Mouse (Mus musculus): ENCODE data around the gene Smurf1. TPM values are rescaled to one million over a fixed set of nuclear protein-coding genes. Genes with fewer than 3 reads are reported as not detected.

The Smurf1 gene
- total RNA-seq, 2 experiments from 2014 or later: 9.3 to 16.8 TPM

GRCm38 (mm10) chr5:144949856-144950255 is 15.8 kb downstream of the Smurf1 start:
- no peak for DNase-seq
- intact Hi-C loops (cut with DNase I): loop anchor here (2.0 to 5.0 kb wide), 2 partner anchors 15 to 38 kb away; partner anchors contain the start of gene Smurf1
- TF ChIP-seq CTCF (IDR thresholded peaks at IDR 0.05): no peak
- H3K27ac ChIP-seq: no peak overlapping the region
- no peak overlapping the region for H3K4me3 ChIP-seq

- DNase-seq: no peak
- intact Hi-C loops (cut with DNase I): loop anchor here (1.0 to 5.0 kb wide), 3 partner anchors 16 to 40 kb away; partner anchors contain the start of gene Smurf1
These were observed 17.2 kb downstream of the Smurf1 start for GRCm38 (mm10) chr5:144948422-144948821.

GRCm38 (mm10) chr5:144948002-144948401 is 17.6 kb downstream of the Smurf1 start:
- peak; percentile 53 for DNase-seq
- Histone ChIP-seq H3K4me3 (no peak overlapping the region), H3K27ac (peak overlapping the region; percentile 67)
- no peak for TF ChIP-seq CTCF (IDR thresholded peaks at IDR 0.05)
- intact Hi-C loops (cut with DNase I): loop anchor here (1.0 to 5.0 kb wide), 3 partner anchors 17 to 40 kb away; partner anchors contain the start of gene Smurf1

More at GRCm38 (mm10) chr5:144948422-144948821, 17.2 kb downstream of the Smurf1 start:
- no peak for TF ChIP-seq CTCF (IDR thresholded peaks at IDR 0.05)
- no peak overlapping the region for H3K4me3 ChIP-seq
- peak overlapping the region; percentile 67 for H3K27ac ChIP-seq

- TF ChIP-seq CTCF (IDR thresholded peaks at IDR 0.05): no peak
- intact Hi-C loops (cut with DNase I): loop anchor here (5.0 kb wide), 1 partner anchor 34 kb away; no protein-coding TSS in a partner anchor
- no peak overlapping the region for H3K4me3 ChIP-seq
- peak; percentile 76 for DNase-seq
- peak overlapping the region; percentile 80 for H3K27ac ChIP-seq
These were observed 19.6 kb downstream of the Smurf1 start for GRCm38 (mm10) chr5:144946032-144946431.

GRCm38 (mm10) chr5:144944932-144945331 is 20.7 kb downstream of the Smurf1 start:
- Histone ChIP-seq H3K27ac (peak overlapping the region; percentile 80), H3K4me3 (0 out of 2 replicates have a peak overlapping the region, but pooled peaks have one; percentile 11)
- DNase-seq: peak; percentile 90
- intact Hi-C loops (cut with DNase I): loop anchor here (2.0 to 5.0 kb wide), 2 partner anchors 14 to 33 kb away; no protein-coding TSS in a partner anchor
- no peak for TF ChIP-seq CTCF (IDR thresholded peaks at IDR 0.05)

- no peak overlapping the region for H3K4me3 ChIP-seq
- H3K27ac ChIP-seq: peak overlapping the region; percentile 80
- DNase-seq: no peak
- no peak for TF ChIP-seq CTCF (IDR thresholded peaks at IDR 0.05)
- intact Hi-C loops (cut with DNase I): loop anchor here (2.0 kb wide), 1 partner anchor 14 kb away; no protein-coding TSS in a partner anchor
These were observed 21.3 kb downstream of the Smurf1 start for GRCm38 (mm10) chr5:144944370-144944769.

GRCm38 (mm10) chr5:144943346-144943745 is 22.3 kb downstream of the Smurf1 start:
- Histone ChIP-seq H3K27ac (no peak overlapping the region), H3K4me3 (no peak overlapping the region)
- no peak for DNase-seq
- no peak for TF ChIP-seq CTCF (IDR thresholded peaks at IDR 0.05)
- intact Hi-C loops (cut with DNase I): no loop called here

- H3K4me3 ChIP-seq: peak overlapping the region; percentile 43
- intact Hi-C loops (cut with DNase I): no loop called here
- peak; percentile 44 for DNase-seq
- H3K27ac ChIP-seq: peak overlapping the region; percentile 48; the same call in 1 of the 2 replicates
- TF ChIP-seq CTCF (IDR thresholded peaks at IDR 0.05): no peak
These were observed 23.2 kb downstream of the Smurf1 start for GRCm38 (mm10) chr5:144942431-144942830.

- no peak for TF ChIP-seq CTCF (IDR thresholded peaks at IDR 0.05)
These were observed 24.7 kb downstream of the Smurf1 start for GRCm38 (mm10) chr5:144940904-144941303.

GRCm38 (mm10) chr5:144937304-144937703 is 28.3 kb downstream of the Smurf1 start:
- intact Hi-C loops (cut with DNase I): no loop called here
- no peak for TF ChIP-seq CTCF (IDR thresholded peaks at IDR 0.05)

More at GRCm38 (mm10) chr5:144940904-144941303, 24.7 kb downstream of the Smurf1 start:
- Histone ChIP-seq H3K4me3 (no peak overlapping the region), H3K27ac (peak overlapping the region; percentile 24; the same call in 1 of the 2 replicates)
- no peak for DNase-seq
- intact Hi-C loops (cut with DNase I): no loop called here

GRCm38 (mm10) chr5:144933486-144933885 is 32.2 kb downstream of the Smurf1 start:
- DNase-seq: no peak
- H3K27ac ChIP-seq: peak overlapping the region; percentile 38
- no peak for TF ChIP-seq CTCF (IDR thresholded peaks at IDR 0.05)
- no peak overlapping the region for H3K4me3 ChIP-seq
- intact Hi-C loops (cut with DNase I): no loop called here

More at GRCm38 (mm10) chr5:144937304-144937703, 28.3 kb downstream of the Smurf1 start:
- DNase-seq: no peak
- Histone ChIP-seq H3K4me3 (no peak overlapping the region), H3K27ac (peak overlapping the region; percentile 17; the same call in 1 of the 2 replicates)

- Histone ChIP-seq H3K4me3 (no peak overlapping the region), H3K27ac (peak overlapping the region; percentile 43)
- no peak for DNase-seq
- TF ChIP-seq CTCF (IDR thresholded peaks at IDR 0.05): no peak
- intact Hi-C loops (cut with DNase I): loop anchor here (2.0 kb wide), 1 partner anchor 13 kb away; no protein-coding TSS in a partner anchor
These were observed 33.8 kb downstream of the Smurf1 start for GRCm38 (mm10) chr5:144931841-144932240.

GRCm38 (mm10) chr5:144928856-144929713 is 36.6 kb downstream of the Smurf1 start:
- intact Hi-C loops (cut with DNase I): no loop called here
- H3K27ac ChIP-seq: peak overlapping the region; percentile 84
- peak; percentile 73 for DNase-seq

More at GRCm38 (mm10) chr5:144928856-144929713, 36.6 kb downstream of the Smurf1 start:
- TF ChIP-seq CTCF (IDR thresholded peaks at IDR 0.05): no peak
- H3K4me3 ChIP-seq: peak overlapping the region; percentile 39
